ENCODE assay signal across 10 mouse cellular contexts in genomic region chr2:146810695-146811094, GRCm38 (mm10). TPM values are rescaled to one million over a fixed set of nuclear protein-coding genes. Genes with fewer than 3 reads are reported as not detected.
A peak's percentile ranks its signal among the peaks of the same experiment; 100 is the strongest.
DNase-seq lines count a peak whose midpoint lies in the region; ATAC-seq lines count a peak whose summit lies in the region.
"Had no signal": no experiment of that assay in that cellular context is flagged by ENCODE, and none has a peak within 500 bp of the region (broad histone marks: within the 10 kb centered on the region; RNA-seq: fewer than 3 reads in every experiment).

No protein-coding gene starts in this region.

- H3K27ac ChIP-seq in kidney, embryonic 16.5 days (ENCODE audit: low read length) = no peak overlapping the region
- H3K27ac ChIP-seq in embryonic facial prominence, embryonic 12.5 days = peak overlapping the region; percentile 72
- no peak overlapping the region for H3K27ac ChIP-seq in hindbrain, embryonic 15.5 days (replicated peaks)
- H3K27ac ChIP-seq in neural tube, embryonic 12.5 days = no peak overlapping the region
- H3K27ac ChIP-seq in liver, embryonic 11.5 days (ENCODE audit: low read depth, low read length) = no peak overlapping the region

- no peak overlapping the region for H3K9ac ChIP-seq in kidney, embryonic 16.5 days (replicated peaks; ENCODE audit: low read length)
- H3K9ac ChIP-seq in embryonic facial prominence, embryonic 12.5 days = no peak overlapping the region
- H3K9ac ChIP-seq in hindbrain, embryonic 15.5 days = no peak overlapping the region
- no peak overlapping the region for H3K9ac ChIP-seq in neural tube, embryonic 12.5 days
- H3K9ac ChIP-seq in liver, embryonic 11.5 days (ENCODE audit: low read depth, low read length) = no peak overlapping the region

- DNase-seq in kidney, postnatal 10 days = no peak
- no peak for DNase-seq in left cerebral cortex, postnatal 25 days (ENCODE audit: low spot score in 2 of 2)
- no peak for DNase-seq in liver, embryonic 11.5 days (ENCODE audit: low spot score)
- DNase-seq in cerebellum, adult 9-11 months = no peak
- DNase-seq: cerebellum, adult 11-12 months; kidney, adult 18-20 months had no signal

- no peaks in the 10 kb centered on the region for H3K9me3 ChIP-seq in kidney, embryonic 16.5 days (ENCODE audit: low read length)
- no peaks in the 10 kb centered on the region for H3K9me3 ChIP-seq in embryonic facial prominence, embryonic 12.5 days
- no peaks in the 10 kb centered on the region for H3K9me3 ChIP-seq in hindbrain, embryonic 15.5 days
- H3K9me3 ChIP-seq in neural tube, embryonic 12.5 days = no peaks in the 10 kb centered on the region
- H3K9me3 ChIP-seq in liver, embryonic 11.5 days (ENCODE audit: control insufficient read depth, low read length) = no peaks in the 10 kb centered on the region

- intact Hi-C loops in left cerebral cortex, postnatal 25 days (cut with DNase I) = no loop called here

- H3K36me3 ChIP-seq in kidney, embryonic 16.5 days (ENCODE audit: insufficient read depth, low read length) = no peaks in the 10 kb centered on the region
- no peaks in the 10 kb centered on the region for H3K36me3 ChIP-seq in embryonic facial prominence, embryonic 12.5 days
- H3K36me3 ChIP-seq in hindbrain, embryonic 15.5 days = no peaks in the 10 kb centered on the region
- H3K36me3 ChIP-seq in neural tube, embryonic 12.5 days = no peaks in the 10 kb centered on the region
- H3K36me3 ChIP-seq in liver, embryonic 11.5 days (ENCODE audit: control insufficient read depth, insufficient read depth, low read length) = no peaks in the 10 kb centered on the region

- peak overlapping the region; percentile 34; the same call in 1 of the 2 replicates for H3K4me2 ChIP-seq in kidney, embryonic 16.5 days (replicated peaks; ENCODE audit: low read depth, low read length)
- peak overlapping the region; percentile 34 for H3K4me2 ChIP-seq in embryonic facial prominence, embryonic 12.5 days (replicated peaks)
- H3K4me2 ChIP-seq in hindbrain, embryonic 15.5 days = peak overlapping the region; percentile 30; the same call in 1 of the 2 replicates
- 0 out of 2 replicates have a peak overlapping the region, but pooled peaks have one; percentile 16 for H3K4me2 ChIP-seq in neural tube, embryonic 12.5 days (replicated peaks)
- H3K4me2 ChIP-seq in liver, embryonic 11.5 days = no peak overlapping the region

- peak overlapping the region; percentile 3; the same call in 1 of the 2 replicates for H3K4me3 ChIP-seq in kidney, embryonic 16.5 days (ENCODE audit: low read length)
- no peak overlapping the region for H3K4me3 ChIP-seq in embryonic facial prominence, embryonic 12.5 days
- H3K4me3 ChIP-seq in hindbrain, embryonic 15.5 days = no peak overlapping the region
- no peak overlapping the region for H3K4me3 ChIP-seq in neural tube, embryonic 12.5 days
- no peak overlapping the region for H3K4me3 ChIP-seq in liver, embryonic 11.5 days (ENCODE audit: low read depth, low read length)

- peak; percentile 35; the same call in 1 of the 2 replicates for ATAC-seq in kidney, embryonic 16.5 days (ENCODE audit: low FRiP score, low TSS enrichment)
- peak; percentile 88 for ATAC-seq in embryonic facial prominence, embryonic 12.5 days (ENCODE audit: insufficient number of reproducible peaks, insufficient read depth, low FRiP score, low TSS enrichment)
- ATAC-seq in hindbrain, embryonic 15.5 days (ENCODE audit: low FRiP score, low read depth) = peak; percentile 45; the same call in 1 of the 2 replicates
- peak; percentile 41; the same call in 1 of the 2 replicates for ATAC-seq in neural tube, embryonic 12.5 days (ENCODE audit: low FRiP score, low read depth)
- ATAC-seq in liver, embryonic 11.5 days (replicated peaks; ENCODE audit: low FRiP score) = no peak

- 57% methylated on average over 13 of the region's 13 CpGs for WGBS in kidney, embryonic 16.5 days
- 24% methylated on average over 13 of the region's 13 CpGs for WGBS in embryonic facial prominence, embryonic 12.5 days
- WGBS in hindbrain, embryonic 15.5 days = 45% methylated on average over 13 of the region's 13 CpGs
- 62% methylated on average over 13 of the region's 13 CpGs for WGBS in neural tube, embryonic 12.5 days
- WGBS in liver, embryonic 11.5 days = 81% methylated on average over 13 of the region's 13 CpGs

- no peaks in the 10 kb centered on the region for H3K27me3 ChIP-seq in kidney, embryonic 16.5 days (ENCODE audit: insufficient read depth, low read length)
- H3K27me3 ChIP-seq in embryonic facial prominence, embryonic 12.5 days = no peaks in the 10 kb centered on the region
- no peaks in the 10 kb centered on the region; the same call in 1 of the 2 replicates for H3K27me3 ChIP-seq in hindbrain, embryonic 15.5 days
- H3K27me3 ChIP-seq in neural tube, embryonic 12.5 days (replicated peaks) = no peaks in the 10 kb centered on the region
- no peaks in the 10 kb centered on the region for H3K27me3 ChIP-seq in liver, embryonic 11.5 days (replicated peaks; ENCODE audit: control insufficient read depth, insufficient read depth, low read length)

- H3K4me1 ChIP-seq in kidney, embryonic 16.5 days (ENCODE audit: insufficient read depth, low read length) = no peaks in the 10 kb centered on the region
- no peaks in the 10 kb centered on the region; the same call in 1 of the 2 replicates for H3K4me1 ChIP-seq in embryonic facial prominence, embryonic 12.5 days
- no peaks in the 10 kb centered on the region for H3K4me1 ChIP-seq in hindbrain, embryonic 15.5 days (replicated peaks)
- no peaks in the 10 kb centered on the region for H3K4me1 ChIP-seq in neural tube, embryonic 12.5 days
- H3K4me1 ChIP-seq in liver, embryonic 11.5 days (replicated peaks; ENCODE audit: control insufficient read depth, insufficient read depth, low read length) = no peaks in the 10 kb centered on the region

RNA-seq across cellular contexts. Expression of gene Kiz, which starts 45.0 kb away (rescaled TPM):
- polyA plus RNA-seq in kidney, embryonic 16.5 days (2015; fragmentation: Nextera tagmentation; extraction: Ambion mirVana) = 34.3 and 37.1 TPM in 2 replicates
- polyA plus RNA-seq in embryonic facial prominence, embryonic 12.5 days (2016; fragmentation: Nextera tagmentation; extraction: Ambion mirVana) = 27.1 and 29.8 TPM in 2 replicates
- polyA plus RNA-seq in hindbrain, embryonic 15.5 days (2015; fragmentation: Nextera tagmentation; extraction: Ambion mirVana) = 22.1 and 24.5 TPM in 2 replicates
- polyA plus RNA-seq in neural tube, embryonic 12.5 days (2016; fragmentation: Nextera tagmentation; extraction: Ambion mirVana) = 31.4 and 34.1 TPM in 2 replicates
- 10 to 100 TPM; 13.8 to 19.3 TPM for total RNA-seq in left cerebral cortex, postnatal 25 days (2021)
- 17.2 and 22.3 TPM in 2 replicates for polyA plus RNA-seq in liver, embryonic 11.5 days (2014; fragmentation: Nextera tagmentation; extraction: Ambion mirVana)
